Mouse (Mus musculus): ENCODE measurements around the gene Gnas. TPM values are rescaled to one million over a fixed set of nuclear protein-coding genes. Genes with fewer than 3 reads are reported as not detected.
"Not testable (repeated sequence)": the region's sequence is repeated elsewhere in the genome, so short reads cannot be mapped to it uniquely, and the experiment has no call there.

Gnas gene
- polyA plus RNA-seq, 1 experiment: 139 TPM

DNA sequence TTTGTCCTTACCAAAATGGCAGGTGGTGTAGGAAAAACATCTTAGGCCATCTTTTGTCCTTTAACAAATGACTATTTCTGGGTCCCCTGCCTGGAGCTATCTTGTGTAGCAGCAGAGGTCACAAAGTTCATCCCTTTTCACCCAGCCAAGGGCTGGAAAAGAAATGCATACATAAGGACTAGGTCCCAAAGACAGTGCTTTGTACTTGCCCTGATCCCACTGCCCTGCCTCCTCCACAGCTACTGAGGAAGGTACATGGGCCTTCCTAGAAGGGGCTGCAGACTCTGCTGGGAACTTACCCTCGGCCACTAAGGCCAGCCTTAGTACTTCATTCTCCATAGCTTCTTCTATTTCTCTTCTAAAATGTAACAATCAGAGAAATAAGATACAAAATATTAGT, 27.5 kb downstream of the Gnas start:
- Histone ChIP-seq H3K36me3 (ENCODE audit: control insufficient read depth, insufficient read depth, low read length) (no peaks in the 10 kb centered on the region), H3K4me1 (ENCODE audit: control insufficient read depth, insufficient read depth, low read length) (no peaks in the 10 kb centered on the region), H3K27ac (ENCODE audit: control insufficient read depth, insufficient read depth, low read depth, low read length) (no peak overlapping the region), H3K4me3 (ENCODE audit: control insufficient read depth, low read depth, low read length) (no peak overlapping the region), H3K27me3 (ENCODE audit: control insufficient read depth, insufficient read depth, low read length) (no peaks in the 10 kb centered on the region)
- TF ChIP-seq POLR2A (IDR thresholded peaks at IDR 0.05; ENCODE audit: control insufficient read depth, low read depth, low read length): no peak
- TF ChIP-seq CTCF (IDR thresholded peaks at IDR 0.05; ENCODE audit: control insufficient read depth, insufficient read depth, insufficient replicate concordance, low read depth, low read length): no peak

DNA sequence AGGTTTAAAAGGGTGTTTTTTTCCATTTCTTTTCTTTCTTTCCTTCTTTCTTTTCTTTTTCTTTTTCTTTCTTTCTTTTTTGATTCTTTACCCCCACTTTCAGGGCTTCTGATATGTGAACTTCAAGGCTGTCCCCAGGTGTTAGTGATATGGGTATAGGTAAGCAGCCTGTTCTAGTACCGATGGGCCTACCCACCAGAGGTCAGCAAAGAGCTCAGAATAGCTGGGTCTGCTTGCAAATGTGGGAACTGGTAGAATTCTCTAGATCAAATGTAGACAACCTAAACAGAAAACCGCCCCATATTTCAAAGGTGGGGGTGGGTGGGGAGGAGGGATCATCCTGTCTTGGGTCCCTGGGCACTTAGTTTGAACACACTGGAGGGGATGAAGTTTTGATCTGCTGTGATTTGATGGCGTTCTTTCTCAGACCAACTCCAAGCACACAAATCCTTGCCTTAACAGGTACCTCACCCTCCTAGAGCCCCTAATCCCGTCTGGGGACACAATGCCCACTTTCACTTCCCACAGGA, 28.1 kb downstream of the Gnas start:
- H3K4me1 ChIP-seq (ENCODE audit: control insufficient read depth, insufficient read depth, low read length): no peaks in the 10 kb centered on the region
- H3K36me3 ChIP-seq (ENCODE audit: control insufficient read depth, insufficient read depth, low read length): no peaks in the 10 kb centered on the region
- no peaks in the 10 kb centered on the region for H3K27me3 ChIP-seq (ENCODE audit: control insufficient read depth, insufficient read depth, low read length)
- H3K4me3 ChIP-seq (ENCODE audit: control insufficient read depth, low read depth, low read length): no peak overlapping the region
- TF ChIP-seq POLR2A (IDR thresholded peaks at IDR 0.05; ENCODE audit: control insufficient read depth, low read depth, low read length) (no peak), CTCF (IDR thresholded peaks at IDR 0.05; ENCODE audit: control insufficient read depth, insufficient read depth, insufficient replicate concordance, low read depth, low read length) (no peak)
- no peak overlapping the region for H3K27ac ChIP-seq (ENCODE audit: control insufficient read depth, insufficient read depth, low read depth, low read length)

DNA sequence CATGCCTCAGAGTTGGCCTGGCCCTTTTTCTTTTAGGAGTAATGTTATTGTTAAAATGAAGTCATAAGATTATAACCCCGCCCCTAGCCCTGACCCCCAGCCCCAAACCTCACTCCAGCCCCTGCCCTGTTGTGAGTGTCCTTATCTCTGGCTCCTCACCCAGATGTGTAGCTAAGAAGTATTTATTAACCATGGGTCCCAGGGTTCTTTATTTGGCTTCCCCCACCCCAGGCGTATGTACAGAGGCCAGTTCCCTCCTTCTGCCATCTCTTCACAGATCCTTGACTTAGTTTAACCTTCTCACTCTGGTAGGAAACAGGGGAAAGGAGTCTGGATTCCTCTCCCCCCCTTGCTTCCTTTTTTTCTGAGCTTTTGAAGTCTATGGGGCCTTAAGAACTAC, 28.5 kb downstream of the Gnas start:
- H3K4me1 ChIP-seq (ENCODE audit: control insufficient read depth, insufficient read depth, low read length): no peaks in the 10 kb centered on the region
- TF ChIP-seq CTCF (IDR thresholded peaks at IDR 0.05; ENCODE audit: control insufficient read depth, insufficient read depth, insufficient replicate concordance, low read depth, low read length) (no peak), POLR2A (IDR thresholded peaks at IDR 0.05; ENCODE audit: control insufficient read depth, low read depth, low read length) (no peak)
- H3K4me3 ChIP-seq (ENCODE audit: control insufficient read depth, low read depth, low read length): no peak overlapping the region
- H3K27me3 ChIP-seq (ENCODE audit: control insufficient read depth, insufficient read depth, low read length): no peaks in the 10 kb centered on the region
- H3K27ac ChIP-seq (ENCODE audit: control insufficient read depth, insufficient read depth, low read depth, low read length): no peak overlapping the region
- no peaks in the 10 kb centered on the region for H3K36me3 ChIP-seq (ENCODE audit: control insufficient read depth, insufficient read depth, low read length)

DNA sequence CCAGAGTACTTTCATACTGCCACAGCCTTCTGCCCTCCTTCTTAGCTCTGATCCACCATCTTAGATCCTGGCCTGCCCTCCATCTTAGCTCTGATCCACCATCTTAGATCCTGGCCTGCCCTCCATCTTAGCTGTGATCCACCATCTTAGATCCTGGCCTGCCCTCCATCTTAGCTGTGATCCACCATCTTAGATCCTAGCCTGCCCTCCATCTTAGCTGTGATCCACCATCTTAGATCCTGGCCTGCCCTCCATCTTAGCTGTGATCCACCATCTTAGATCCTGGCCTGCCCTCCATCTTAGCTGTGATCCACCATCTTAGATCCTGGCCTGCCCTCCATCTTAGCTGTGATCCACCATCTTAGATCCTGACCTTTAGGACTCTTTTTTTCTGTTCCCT, 31.3 kb downstream of the Gnas start:
- not testable (repeated sequence) for H3K4me3 ChIP-seq (ENCODE audit: control insufficient read depth, low read depth, low read length); H3K27ac ChIP-seq (ENCODE audit: control insufficient read depth, insufficient read depth, low read depth, low read length); H3K36me3 ChIP-seq (ENCODE audit: control insufficient read depth, insufficient read depth, low read length); H3K27me3 ChIP-seq (ENCODE audit: control insufficient read depth, insufficient read depth, low read length); H3K4me1 ChIP-seq (ENCODE audit: control insufficient read depth, insufficient read depth, low read length)

DNA sequence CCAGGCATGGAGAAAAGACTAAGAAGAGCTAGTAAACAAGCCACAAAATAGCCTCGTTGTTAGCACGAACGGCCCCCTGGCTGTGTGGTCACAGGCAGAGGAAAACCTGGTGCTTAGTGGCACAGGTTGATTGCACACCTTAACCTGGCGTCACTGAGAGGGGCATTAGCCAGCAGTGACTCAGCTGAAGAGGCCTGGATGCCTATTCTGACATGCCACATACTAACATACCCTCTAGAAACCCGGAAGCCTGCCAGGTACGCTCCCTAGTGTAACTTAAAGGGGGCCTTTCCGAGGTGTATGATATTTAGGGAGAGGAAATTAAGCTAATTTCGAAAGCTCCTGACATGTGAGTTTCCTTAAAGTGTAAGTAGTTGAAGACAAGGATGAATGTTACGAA, 32.5 kb downstream of the Gnas start:
- no peak for TF ChIP-seq CTCF (IDR thresholded peaks at IDR 0.05; ENCODE audit: control insufficient read depth, insufficient read depth, insufficient replicate concordance, low read depth, low read length)
- no peak for TF ChIP-seq POLR2A (IDR thresholded peaks at IDR 0.05; ENCODE audit: control insufficient read depth, low read depth, low read length)
- Histone ChIP-seq H3K27ac (ENCODE audit: control insufficient read depth, insufficient read depth, low read depth, low read length) (no peak overlapping the region), H3K4me1 (ENCODE audit: control insufficient read depth, insufficient read depth, low read length) (no peaks in the 10 kb centered on the region), H3K36me3 (ENCODE audit: control insufficient read depth, insufficient read depth, low read length) (no peaks in the 10 kb centered on the region), H3K27me3 (ENCODE audit: control insufficient read depth, insufficient read depth, low read length) (no peaks in the 10 kb centered on the region), H3K4me3 (ENCODE audit: control insufficient read depth, low read depth, low read length) (no peak overlapping the region)

DNA sequence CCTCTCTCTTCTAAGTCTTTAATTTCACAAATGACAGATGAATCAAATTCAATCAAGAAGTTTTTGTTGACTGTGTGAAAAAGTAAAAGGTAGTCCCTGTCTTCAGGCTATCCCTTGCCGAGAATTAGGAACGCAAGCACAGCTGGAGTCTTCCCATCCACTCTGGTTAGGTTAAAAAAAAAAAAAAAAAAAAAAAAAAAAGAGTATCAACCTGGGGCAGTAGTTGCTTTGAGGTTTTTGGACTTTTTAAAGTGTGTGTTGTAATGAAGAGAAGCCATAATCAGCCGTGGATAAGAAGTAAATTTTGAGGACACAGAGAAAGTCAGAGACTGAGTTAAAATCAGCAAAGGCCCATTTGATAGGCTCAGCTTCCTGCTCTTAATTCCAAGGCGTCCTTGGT, 41.9 kb downstream of the Gnas start:
- no peak for TF ChIP-seq CTCF (IDR thresholded peaks at IDR 0.05; ENCODE audit: control insufficient read depth, insufficient read depth, insufficient replicate concordance, low read depth, low read length)
- TF ChIP-seq POLR2A (IDR thresholded peaks at IDR 0.05; ENCODE audit: control insufficient read depth, low read depth, low read length): no peak

DNA sequence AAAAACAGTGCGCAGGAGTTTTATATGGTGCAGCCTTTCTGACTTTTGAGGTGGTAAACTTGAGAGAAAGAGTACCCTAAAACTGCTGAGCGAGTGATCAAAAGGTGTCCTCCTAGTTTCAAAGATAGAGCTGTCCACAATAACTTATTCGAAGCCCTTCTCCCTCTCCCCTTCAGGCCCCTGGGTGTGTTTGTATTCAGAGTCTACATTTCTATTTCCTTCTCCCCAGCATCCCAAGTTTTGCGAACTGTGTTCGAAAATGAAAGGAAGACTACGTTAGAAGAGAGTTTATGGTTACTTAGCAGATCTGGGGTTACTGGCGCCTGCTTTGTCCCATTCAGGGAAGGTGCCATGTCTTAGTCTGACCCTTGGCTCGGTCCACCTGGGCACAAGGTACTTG, 42.4 kb downstream of the Gnas start:
- no peak overlapping the region; the same call in 1 of the 2 replicates for H3K27ac ChIP-seq (ENCODE audit: control insufficient read depth, insufficient read depth, low read depth, low read length)
- H3K4me1 ChIP-seq (ENCODE audit: control insufficient read depth, insufficient read depth, low read length): peaks cover 15% of the 10 kb centered on the region
- no peak overlapping the region; the same call in 1 of the 2 replicates for H3K4me3 ChIP-seq (ENCODE audit: control insufficient read depth, low read depth, low read length)
- no peaks in the 10 kb centered on the region; the same call in 1 of the 2 replicates for H3K27me3 ChIP-seq (ENCODE audit: control insufficient read depth, insufficient read depth, low read length)
- H3K36me3 ChIP-seq (ENCODE audit: control insufficient read depth, insufficient read depth, low read length): no peaks in the 10 kb centered on the region
- no peak for TF ChIP-seq CTCF (IDR thresholded peaks at IDR 0.05; ENCODE audit: control insufficient read depth, insufficient read depth, insufficient replicate concordance, low read depth, low read length)
- no peak for TF ChIP-seq POLR2A (IDR thresholded peaks at IDR 0.05; ENCODE audit: control insufficient read depth, low read depth, low read length)

More for the DNA sequence above, 41.9 kb downstream of the Gnas start:
- no peaks in the 10 kb centered on the region; the same call in 1 of the 2 replicates for H3K27me3 ChIP-seq (ENCODE audit: control insufficient read depth, insufficient read depth, low read length)
- no peak overlapping the region for H3K4me3 ChIP-seq (ENCODE audit: control insufficient read depth, low read depth, low read length)
- H3K4me1 ChIP-seq (ENCODE audit: control insufficient read depth, insufficient read depth, low read length): peaks cover 15% of the 10 kb centered on the region
- no peak overlapping the region for H3K27ac ChIP-seq (ENCODE audit: control insufficient read depth, insufficient read depth, low read depth, low read length)
- no peaks in the 10 kb centered on the region for H3K36me3 ChIP-seq (ENCODE audit: control insufficient read depth, insufficient read depth, low read length)
